Mouse (Mus musculus) gonadal fat pad, adult 2 months (tissue): ENCODE results near the gene Tepp. TPM values are rescaled to one million over a fixed set of nuclear protein-coding genes. Genes with fewer than 3 reads are reported as not detected.
A peak's percentile ranks its signal among the peaks of the same experiment; 100 is the strongest.

ENCODE experiments used
- DNase-seq: peaks from one replicate; pipeline ENCODE4 v3.0.0-alpha.2; 2012; ENCODE audit warnings: low read depth
- polyA plus RNA-seq: library from polyadenylated mRNA; depleted of rRNA; stranded (reverse); fragments of >200 nt; gene quantifications from 2 replicates; pipeline ENCODE4 v1.2.3, GENCODE M21; 2012; rRNA removed

The Tepp gene
- 0.90 and 2.1 TPM in 2 replicates for polyA plus RNA-seq

GRCm38 (mm10) chr8:95310342-95310970 lies at the start of gene Tepp:
Gene Tepp (plus strand): TSS chr8:95310566.
- no peak for DNase-seq

- DNase-seq = no peak
Observed at GRCm38 (mm10) chr8:95262181-95262580, 48.2 kb upstream of the Tepp start.

- DNase-seq = no peak
Observed at GRCm38 (mm10) chr8:95270501-95270900, 39.9 kb upstream of the Tepp start.

GRCm38 (mm10) chr8:95271841-95272240 lies 38.5 kb upstream of the Tepp start:
- DNase-seq = no peak

- no peak for DNase-seq
Observed at GRCm38 (mm10) chr8:95272871-95273270, 37.5 kb upstream of the Tepp start.

- no peak for DNase-seq
Observed at GRCm38 (mm10) chr8:95281493-95281892, 28.9 kb upstream of the Tepp start.

GRCm38 (mm10) chr8:95289066-95289650 lies 21.2 kb upstream of the Tepp start:
- no peak for DNase-seq

- DNase-seq = peak; percentile 51
Observed at GRCm38 (mm10) chr8:95293172-95293571, 17.2 kb upstream of the Tepp start.

GRCm38 (mm10) chr8:95293891-95294290 lies 16.5 kb upstream of the Tepp start:
- no peak for DNase-seq

- no peak for DNase-seq
Observed at GRCm38 (mm10) chr8:95302410-95302809, 8.0 kb upstream of the Tepp start.

GRCm38 (mm10) chr8:95305526-95305925 lies 4.8 kb upstream of the Tepp start:
- DNase-seq = no peak

GRCm38 (mm10) chr8:95306431-95306830 lies 3.9 kb upstream of the Tepp start, which contains the start of gene Cngb1:
Gene Cngb1 (minus strand): TSS chr8:95306585.
- no peak for DNase-seq

GRCm38 (mm10) chr8:95312836-95313235 lies 2.5 kb downstream of the Tepp start:
- DNase-seq = no peak

GRCm38 (mm10) chr8:95313857-95314256 lies 3.5 kb downstream of the Tepp start:
- DNase-seq = no peak

- DNase-seq = no peak
Observed at GRCm38 (mm10) chr8:95314707-95315106, 4.3 kb downstream of the Tepp start.

- DNase-seq = no peak
Observed at GRCm38 (mm10) chr8:95315350-95315749, 5.0 kb downstream of the Tepp start.

- no peak for DNase-seq
Observed at GRCm38 (mm10) chr8:95320224-95321139, 10.1 kb downstream of the Tepp start.

- DNase-seq = no peak
Observed at GRCm38 (mm10) chr8:95323201-95323600, 12.8 kb downstream of the Tepp start.

GRCm38 (mm10) chr8:95324646-95325045 lies 14.3 kb downstream of the Tepp start:
- DNase-seq = no peak

GRCm38 (mm10) chr8:95326822-95327221 lies 16.5 kb downstream of the Tepp start:
- no peak for DNase-seq

- no peak for DNase-seq
Observed at GRCm38 (mm10) chr8:95327866-95328465, 17.6 kb downstream of the Tepp start.

GRCm38 (mm10) chr8:95330367-95330766 lies 20.0 kb downstream of the Tepp start:
- DNase-seq = no peak
